Mouse (Mus musculus) cortical plate, adult 2 months (tissue): ENCODE measurements around the gene Tmem120b.
A peak's percentile ranks its signal among the peaks of the same experiment; 100 is the strongest.

ENCODE experiments used
- CTCF ChIP-seq: fragments of 200-500 bp; IDR thresholded peaks from 2 replicates; pipeline ENCODE4 v1.5.1; 2011; ENCODE audit warnings: mild to moderate bottlenecking, control low read depth, low read length; ENCODE audit not compliant: insufficient read depth; ENCODE audit errors: extremely low read depth
- POLR2A ChIP-seq: fragments of 200-500 bp; IDR thresholded peaks from 2 replicates; pipeline ENCODE4 v1.6.1; 2011; ENCODE audit warnings: mild to moderate bottlenecking, low read length, control low read depth; ENCODE audit not compliant: insufficient read depth; ENCODE audit errors: extremely low read depth

DNA sequence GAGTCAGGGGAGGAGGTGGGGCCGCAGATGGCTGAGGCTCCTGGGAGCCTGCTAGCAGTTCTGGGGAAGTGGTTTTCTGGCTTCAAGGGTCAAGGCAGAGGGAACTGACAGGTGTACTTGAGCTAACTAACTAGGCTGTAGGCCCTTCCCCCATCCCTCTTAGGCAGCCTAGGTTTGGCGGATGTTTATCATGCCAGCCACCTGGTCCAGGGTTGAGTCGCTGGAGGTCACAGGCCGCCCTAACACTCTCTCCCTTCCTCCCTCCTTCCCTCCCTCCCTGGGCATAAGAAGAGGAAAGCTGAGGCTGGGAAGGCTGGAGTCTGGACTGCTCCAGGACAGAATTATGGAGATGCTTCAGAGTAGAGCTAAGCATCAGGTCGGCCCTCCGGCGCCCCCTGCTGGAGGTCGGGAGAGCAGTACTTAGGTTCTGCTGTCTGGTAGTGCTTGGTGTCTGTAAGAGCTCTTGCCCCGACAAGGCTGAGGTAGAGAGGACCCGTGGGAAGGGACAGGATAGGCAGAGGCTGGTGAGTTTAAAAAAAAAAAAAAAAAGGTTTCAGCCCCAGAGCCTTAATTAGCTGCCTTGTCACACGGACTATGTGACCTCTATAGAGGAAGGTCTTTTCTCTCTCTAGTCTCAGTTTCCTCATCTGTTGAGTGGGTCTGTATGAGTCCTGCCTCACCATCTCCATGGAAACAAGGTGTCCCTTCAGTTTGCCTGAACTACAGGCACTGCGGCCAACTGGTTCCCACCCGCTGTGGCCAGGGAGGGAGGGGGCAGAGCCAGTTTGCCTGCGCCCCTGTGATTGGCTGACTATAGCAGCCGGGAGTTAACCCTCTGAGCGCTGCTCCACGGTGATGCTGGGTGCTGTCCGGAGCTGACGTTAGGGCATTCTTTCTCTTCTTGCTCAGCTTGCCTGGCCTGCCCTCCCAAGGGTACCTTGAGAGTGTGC, 81.5 kb downstream of the Tmem120b start:
- peak; percentile 84 for TF ChIP-seq CTCF
- TF ChIP-seq POLR2A: no peak
